Mouse (Mus musculus) liver, postnatal 0 days (tissue): ENCODE results near the gene Inpp4b. TPM values are rescaled to one million over a fixed set of nuclear protein-coding genes. Genes with fewer than 3 reads are reported as not detected.

ENCODE experiments used
- ATAC-seq: fragments of 200-750 bp; cut with Nextera tagmentation; 2 replicates; pipeline ENCODE4 v1.8.0; 2017; ENCODE audit warnings: mild to moderate bottlenecking, moderate library complexity
- DNase-seq: peaks from one replicate; pipeline ENCODE4 v3.0.0-alpha.2; 2016
- H3K27ac ChIP-seq: fragments of 300-500 bp; sonication (generic); 2 replicates; pipeline ENCODE4 v1.5.1; 2014; ENCODE audit warnings: antibody characterized with exemption, moderate library complexity, mild to moderate bottlenecking, low read depth
- H3K27me3 ChIP-seq: fragments of 300-500 bp; sonication (generic); 2 replicates; pipeline ENCODE4 v1.6.1; 2014; ENCODE audit warnings: low read length, control low read depth, mixed read lengths; ENCODE audit not compliant: insufficient read depth
- H3K36me3 ChIP-seq: fragments of 300-500 bp; sonication (generic); replicated peaks from 2 replicates; pipeline ENCODE4 v1.6.1; 2014; ENCODE audit warnings: mild to moderate bottlenecking, control low read depth, low read length, moderate library complexity, mixed read lengths; ENCODE audit not compliant: insufficient read depth
- H3K4me1 ChIP-seq: fragments of 300-500 bp; sonication (generic); 2 replicates; pipeline ENCODE4 v1.6.1; 2014; ENCODE audit warnings: antibody characterized with exemption, mild to moderate bottlenecking, control low read depth; ENCODE audit not compliant: insufficient read depth
- H3K4me2 ChIP-seq: fragments of 300-500 bp; sonication (generic); 2 replicates; pipeline ENCODE4 v1.6.1; 2014; ENCODE audit warnings: low read depth, mild to moderate bottlenecking, low read length, moderate library complexity, mixed read lengths
- H3K4me3 ChIP-seq: fragments of 300-500 bp; sonication (generic); 2 replicates; pipeline ENCODE4 v1.5.1; 2014; ENCODE audit warnings: low read depth, low read length
- H3K9ac ChIP-seq: fragments of 300-500 bp; sonication (generic); replicated peaks from 2 replicates; pipeline ENCODE4 v1.6.1; 2014; ENCODE audit warnings: mild to moderate bottlenecking, moderate library complexity
- H3K9me3 ChIP-seq: fragments of 300-500 bp; sonication (generic); 2 replicates; pipeline ENCODE4 v1.6.1; 2016; ENCODE audit warnings: mild to moderate bottlenecking, control low read depth, low read length, mixed read lengths
- CTCF ChIP-seq: sonication (generic); IDR thresholded peaks from 2 replicates; pipeline ENCODE4 v1.5.1; 2016; ENCODE audit warnings: antibody characterized with exemption, low read depth
- EP300 ChIP-seq: IDR thresholded peaks from 2 replicates; pipeline ENCODE4 v1.6.1; 2016; ENCODE audit warnings: antibody characterized with exemption, low read depth, mild to moderate bottlenecking
- WGBS: fragments of 180-500 bp; shearing (Covaris S2); extraction: QIAGEN DNeasy Blood & Tissue Kit; methylation state at CpG from one replicate; pipeline ENCODE4 v1.1.7; 2014; ENCODE audit not compliant: insufficient replicate concordance; 5-methylcytosine and 5-hydroxymethylcytosine counted together
- polyA plus RNA-seq: library from polyadenylated mRNA; unstranded; fragments of >200 nt; fragmentation: Nextera tagmentation; extraction: Ambion mirVana; gene quantifications from 2 replicates; pipeline ENCODE4 v1.2.1, GENCODE M21; 2015

Gene Inpp4b
- polyA plus RNA-seq, 1 experiment from 2014 or later, result 0.82 TPM

- Histone ChIP-seq H3K4me3 (no peak overlapping the region), H3K27me3 (no peaks in the 10 kb centered on the region), H3K4me2 (no peak overlapping the region), H3K36me3 (no peaks in the 10 kb centered on the region), H3K9me3 (no peaks in the 10 kb centered on the region), H3K9ac (no peak overlapping the region), H3K4me1 (no peaks in the 10 kb centered on the region), H3K27ac (no peak overlapping the region)
- WGBS, result 67% methylated on average over 1 of the region's 1 CpGs
- ATAC-seq (no peak), DNase-seq (no peak)
- no peak for TF ChIP-seq CTCF
- no peak for TF ChIP-seq EP300
Observed at GRCm38 (mm10) chr8:81635015-81635414, 292.7 kb downstream of the Inpp4b start.

GRCm38 (mm10) chr8:81635912-81636583 lies 293.7 kb downstream of the Inpp4b start:
- WGBS, result 82% methylated on average over 2 of the region's 2 CpGs
- Histone ChIP-seq H3K36me3 (no peaks in the 10 kb centered on the region), H3K4me2 (no peak overlapping the region), H3K27me3 (no peaks in the 10 kb centered on the region), H3K4me3 (no peak overlapping the region), H3K4me1 (no peaks in the 10 kb centered on the region), H3K9me3 (no peaks in the 10 kb centered on the region), H3K9ac (no peak overlapping the region), H3K27ac (no peak overlapping the region)
- TF ChIP-seq EP300 (peak; percentile 25; the same call in 1 of the 2 replicates), CTCF (no peak)
- peak; percentile 70 for ATAC-seq
- DNase-seq, result no peak

GRCm38 (mm10) chr8:81638478-81638877 lies 296.1 kb downstream of the Inpp4b start:
- DNase-seq, result no peak
- ATAC-seq, result no peak

GRCm38 (mm10) chr8:81639820-81640219 lies 297.5 kb downstream of the Inpp4b start:
- Histone ChIP-seq H3K9me3 (no peaks in the 10 kb centered on the region), H3K4me1 (no peaks in the 10 kb centered on the region), H3K27ac (no peak overlapping the region), H3K4me2 (no peak overlapping the region), H3K4me3 (no peak overlapping the region), H3K27me3 (no peaks in the 10 kb centered on the region), H3K9ac (no peak overlapping the region), H3K36me3 (no peaks in the 10 kb centered on the region)
- no peak for ATAC-seq
- no peak for DNase-seq
- TF ChIP-seq EP300 (no peak), CTCF (no peak)
- 80% methylated on average over 4 of the region's 4 CpGs for WGBS

More at GRCm38 (mm10) chr8:81638478-81638877, 296.1 kb downstream of the Inpp4b start:
- no peak overlapping the region for H3K4me2 ChIP-seq
- H3K36me3 ChIP-seq, result no peaks in the 10 kb centered on the region
- H3K4me3 ChIP-seq, result no peak overlapping the region
- H3K4me1 ChIP-seq, result no peaks in the 10 kb centered on the region
- H3K27ac ChIP-seq, result no peak overlapping the region
- H3K27me3 ChIP-seq, result no peaks in the 10 kb centered on the region
- 81% methylated on average over 3 of the region's 3 CpGs for WGBS
- H3K9me3 ChIP-seq, result no peaks in the 10 kb centered on the region
- H3K9ac ChIP-seq, result no peak overlapping the region
- TF ChIP-seq CTCF (no peak), EP300 (no peak)

GRCm38 (mm10) chr8:81643030-81643429 lies 300.7 kb downstream of the Inpp4b start:
- DNase-seq (no peak), ATAC-seq (no peak)
- Histone ChIP-seq H3K9ac (no peak overlapping the region), H3K9me3 (no peaks in the 10 kb centered on the region), H3K36me3 (no peaks in the 10 kb centered on the region), H3K4me3 (no peak overlapping the region), H3K4me2 (no peak overlapping the region), H3K27me3 (no peaks in the 10 kb centered on the region), H3K4me1 (no peaks in the 10 kb centered on the region), H3K27ac (no peak overlapping the region)
- WGBS, result 78% methylated on average over 4 of the region's 4 CpGs
- TF ChIP-seq CTCF, result no peak
- TF ChIP-seq EP300, result no peak

- Histone ChIP-seq H3K4me2 (no peak overlapping the region), H3K4me3 (no peak overlapping the region), H3K9ac (no peak overlapping the region), H3K36me3 (no peaks in the 10 kb centered on the region), H3K9me3 (no peaks in the 10 kb centered on the region), H3K27ac (no peak overlapping the region), H3K27me3 (no peaks in the 10 kb centered on the region), H3K4me1 (no peaks in the 10 kb centered on the region)
- ATAC-seq (no peak), DNase-seq (no peak)
- TF ChIP-seq EP300 (no peak), CTCF (no peak)
Observed at GRCm38 (mm10) chr8:81692167-81692566, 349.8 kb downstream of the Inpp4b start.
